Mouse (Mus musculus) bone marrow, adult 2 months (tissue): ENCODE measurements around the gene Arl6ip6.

ENCODE experiments used
- CTCF ChIP-seq: fragments of 200-500 bp; IDR thresholded peaks from 2 replicates; pipeline ENCODE4 v1.5.1; 2011; ENCODE audit warnings: low read length, control low read depth; ENCODE audit not compliant: control insufficient read depth, insufficient read depth
- POLR2A ChIP-seq: fragments of 200-500 bp; IDR thresholded peaks from 2 replicates; pipeline ENCODE4 v1.6.1; 2011; ENCODE audit warnings: low read depth, mild to moderate bottlenecking, control low read depth, low read length, borderline replicate concordance; ENCODE audit not compliant: control insufficient read depth

DNA sequence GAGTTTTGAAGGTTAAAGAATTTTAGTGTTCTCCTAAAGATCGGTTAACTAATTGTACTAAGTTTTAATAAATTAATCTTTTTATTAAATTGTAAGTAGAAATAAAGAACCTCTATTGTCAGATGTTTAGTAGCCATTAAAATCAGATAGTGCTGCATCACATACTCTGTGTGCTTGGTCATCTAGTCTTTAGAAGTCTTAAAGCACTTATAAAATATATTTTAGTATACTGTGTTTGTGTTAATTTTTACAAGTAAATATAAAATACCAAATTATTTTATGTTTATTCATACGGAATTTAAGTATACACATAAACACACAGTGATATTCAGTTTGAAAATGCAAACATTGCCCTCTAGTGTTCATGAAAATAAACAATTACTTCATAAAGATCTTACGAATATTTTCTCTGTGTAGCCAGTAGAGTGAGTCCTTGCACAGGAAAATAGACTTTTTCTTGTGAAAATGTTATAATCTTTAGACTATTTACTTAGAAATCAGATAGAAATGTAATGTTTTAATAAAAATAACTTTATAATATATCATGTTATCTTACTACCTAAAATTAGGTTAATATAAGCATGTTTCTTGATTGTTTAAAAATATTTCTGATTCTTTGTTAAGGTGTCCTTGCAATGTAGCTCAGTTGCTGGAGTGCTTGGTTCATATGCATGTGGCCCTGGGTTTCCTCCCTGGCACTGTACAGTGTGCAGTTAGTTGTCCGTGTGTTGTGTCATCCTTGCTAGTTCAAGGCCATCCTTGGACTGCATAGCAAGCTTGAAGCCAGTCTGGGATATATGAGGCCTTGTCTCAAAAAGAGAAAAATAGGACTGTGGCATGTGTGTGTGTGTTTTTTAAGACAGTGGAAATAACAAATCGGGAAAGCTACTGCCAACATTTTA, 13.1 kb downstream of the Arl6ip6 start:
- TF ChIP-seq CTCF (no peak), POLR2A (no peak)
